Mouse (Mus musculus) Muller cell, postnatal 12 days (primary cell): ENCODE measurements around the gene Cyp11a1.

Experiments
- DNase-seq: peaks from one replicate; pipeline ENCODE4 v3.0.0-alpha.2; 2015; ENCODE audit errors: inconsistent ontology term

Cyp11a1 gene

GRCm38 (mm10) chr9:58005753-58006461 is at the start of gene Cyp11a1:
TSS of gene Cyp11a1 (plus strand) at chr9:58006411.
- no peak for DNase-seq

GRCm38 (mm10) chr9:57956838-57957236 is 49.4 kb upstream of the Cyp11a1 start:
- DNase-seq = no peak

GRCm38 (mm10) chr9:57958615-57959014 is 47.6 kb upstream of the Cyp11a1 start:
- DNase-seq = no peak

GRCm38 (mm10) chr9:57959399-57959798 is 46.8 kb upstream of the Cyp11a1 start:
- no peak for DNase-seq

GRCm38 (mm10) chr9:57959886-57960866 is 46.0 kb upstream of the Cyp11a1 start:
- no peak for DNase-seq

DNA sequence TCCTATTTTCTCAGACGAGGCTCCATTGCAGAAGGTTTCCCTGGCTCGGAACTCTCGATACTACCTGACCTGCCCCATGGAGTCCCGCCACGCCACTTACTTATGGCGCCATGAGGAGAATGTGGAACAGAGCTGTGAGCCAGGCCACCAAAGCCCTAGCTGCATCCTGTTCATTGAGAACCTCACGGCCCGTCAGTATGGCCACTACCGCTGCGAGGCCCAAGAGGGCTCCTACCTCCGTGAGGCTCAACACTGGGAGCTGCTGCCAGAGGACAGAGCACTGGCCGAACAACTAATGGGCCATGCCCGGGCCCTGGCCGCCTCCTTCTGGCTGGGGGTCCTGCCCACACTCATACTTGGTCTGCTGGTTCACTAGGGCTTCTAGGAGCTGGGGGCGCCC is 45.0 kb upstream of the Cyp11a1 start:
- no peak for DNase-seq

DNA sequence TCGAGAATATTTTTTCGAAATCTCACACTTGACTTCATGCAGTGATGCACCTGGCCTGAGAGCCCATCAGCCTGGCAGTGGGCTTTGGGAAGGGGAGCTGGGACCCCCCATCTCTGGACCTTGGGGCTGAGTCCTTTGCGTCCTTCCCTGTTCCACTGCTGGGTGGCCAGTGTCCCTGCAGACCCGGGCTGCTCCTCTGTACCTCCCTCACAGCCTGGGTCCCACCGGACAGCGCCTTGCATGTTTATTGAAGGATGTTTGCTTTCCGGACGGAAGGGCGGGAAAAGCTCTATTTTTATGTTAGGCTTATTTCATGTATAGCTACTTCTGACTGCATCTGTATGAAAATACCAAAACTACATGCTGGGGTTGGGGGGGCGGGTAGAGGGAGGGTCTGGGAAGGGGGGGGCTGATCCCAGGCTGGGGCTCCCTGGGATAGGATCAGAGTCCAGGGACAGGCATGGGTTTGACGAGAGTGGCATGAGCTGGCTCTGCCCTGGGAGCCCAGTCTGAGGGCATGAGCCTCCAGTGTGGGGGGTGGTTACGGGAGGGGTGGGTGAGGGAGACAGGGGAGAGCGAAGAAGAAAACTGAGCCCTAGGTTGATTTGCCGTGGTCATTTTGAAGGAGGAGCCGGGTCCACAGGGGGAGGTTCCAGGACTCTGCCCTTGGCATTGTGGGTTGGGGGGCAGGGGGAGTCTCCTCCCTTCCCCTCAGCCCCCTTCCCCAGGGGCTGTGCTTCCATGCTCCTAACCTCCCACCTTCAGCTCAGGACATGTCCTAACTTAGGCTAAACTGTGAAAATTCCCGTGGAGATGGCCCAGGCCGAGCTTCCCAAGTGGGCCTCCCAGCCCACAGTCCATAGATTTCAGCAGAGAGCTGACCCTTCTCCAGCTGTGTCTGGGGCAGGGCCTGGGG is 44.1 kb upstream of the Cyp11a1 start:
- DNase-seq = no peak

DNA sequence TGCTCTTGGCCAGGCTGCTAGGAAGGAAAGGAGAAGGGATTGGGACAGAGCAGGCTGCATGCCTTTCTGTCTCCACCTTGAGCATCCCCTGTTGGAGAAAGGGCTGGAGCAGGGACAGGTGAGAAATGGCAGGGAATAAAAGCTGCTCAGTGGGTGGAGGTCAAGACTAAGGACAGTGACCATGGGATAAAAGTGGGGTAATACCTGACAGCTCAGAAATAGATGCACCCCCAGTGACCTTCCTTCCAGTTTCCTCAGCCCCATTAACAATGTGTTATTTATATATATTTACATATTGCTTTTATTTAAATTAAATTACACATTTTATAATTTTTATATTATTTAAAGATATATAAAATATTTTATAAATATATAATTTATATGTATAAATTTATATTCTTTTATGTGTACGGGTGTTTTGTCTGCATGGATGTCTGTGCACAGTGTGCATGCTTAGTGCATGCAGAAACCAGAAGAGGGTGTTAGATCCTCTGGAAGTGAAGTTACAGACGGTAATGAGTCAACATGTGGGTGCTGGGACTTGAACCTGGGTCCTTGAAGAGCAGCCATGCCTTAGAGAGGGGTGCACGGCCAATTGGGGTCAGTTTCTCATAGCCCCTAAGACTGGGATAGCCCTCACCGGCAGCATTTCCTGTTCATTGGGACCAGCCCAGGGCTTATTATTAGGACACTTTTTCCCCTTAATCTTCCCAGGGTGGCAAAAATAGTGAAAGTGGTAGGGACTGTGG is 42.8 kb upstream of the Cyp11a1 start:
- DNase-seq = no peak

GRCm38 (mm10) chr9:57963998-57964395 is 42.2 kb upstream of the Cyp11a1 start:
- no peak for DNase-seq

DNA sequence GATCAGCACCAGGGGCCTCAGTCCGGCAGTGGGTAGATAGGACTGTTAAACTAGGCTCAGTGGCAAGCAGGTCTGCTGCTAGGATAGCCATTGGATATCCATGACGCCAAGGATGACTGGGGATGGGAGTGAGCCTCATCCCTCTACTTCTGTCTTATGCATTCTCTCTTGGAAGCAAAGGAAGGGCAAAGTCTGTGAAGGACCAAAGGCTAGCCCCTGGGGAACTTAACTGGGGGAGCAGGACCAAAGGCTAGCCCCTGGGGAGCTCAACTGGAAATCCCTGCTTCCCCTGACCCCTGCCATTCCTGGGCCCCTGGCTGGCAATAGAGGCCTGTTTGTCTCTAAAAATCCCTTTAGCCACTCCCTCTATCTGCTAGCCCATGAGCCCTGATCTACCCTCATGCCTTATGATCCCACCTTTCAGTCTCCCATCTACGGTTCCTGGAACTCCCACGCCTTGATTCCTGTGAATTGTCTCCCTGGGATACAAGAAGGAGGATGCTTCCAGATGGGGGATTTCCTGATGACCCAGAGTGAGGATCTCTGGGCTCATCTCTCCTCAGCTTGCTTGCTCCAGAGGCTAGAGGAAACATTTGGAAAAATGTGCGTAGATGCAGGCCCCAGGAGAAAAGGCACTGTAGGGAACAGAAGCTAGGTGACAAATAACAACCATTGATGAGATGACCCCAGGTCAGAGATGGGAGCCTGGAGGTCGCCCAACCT is 41.5 kb upstream of the Cyp11a1 start:
- DNase-seq = no peak

GRCm38 (mm10) chr9:57965281-57966185 is 40.7 kb upstream of the Cyp11a1 start:
- DNase-seq = no peak

GRCm38 (mm10) chr9:57967237-57967960 is 38.8 kb upstream of the Cyp11a1 start:
- no peak for DNase-seq

- DNase-seq = no peak
Measured at GRCm38 (mm10) chr9:57968166-57968771, 37.9 kb upstream of the Cyp11a1 start.

GRCm38 (mm10) chr9:57968783-57969542 is 37.2 kb upstream of the Cyp11a1 start:
- no peak for DNase-seq

DNA sequence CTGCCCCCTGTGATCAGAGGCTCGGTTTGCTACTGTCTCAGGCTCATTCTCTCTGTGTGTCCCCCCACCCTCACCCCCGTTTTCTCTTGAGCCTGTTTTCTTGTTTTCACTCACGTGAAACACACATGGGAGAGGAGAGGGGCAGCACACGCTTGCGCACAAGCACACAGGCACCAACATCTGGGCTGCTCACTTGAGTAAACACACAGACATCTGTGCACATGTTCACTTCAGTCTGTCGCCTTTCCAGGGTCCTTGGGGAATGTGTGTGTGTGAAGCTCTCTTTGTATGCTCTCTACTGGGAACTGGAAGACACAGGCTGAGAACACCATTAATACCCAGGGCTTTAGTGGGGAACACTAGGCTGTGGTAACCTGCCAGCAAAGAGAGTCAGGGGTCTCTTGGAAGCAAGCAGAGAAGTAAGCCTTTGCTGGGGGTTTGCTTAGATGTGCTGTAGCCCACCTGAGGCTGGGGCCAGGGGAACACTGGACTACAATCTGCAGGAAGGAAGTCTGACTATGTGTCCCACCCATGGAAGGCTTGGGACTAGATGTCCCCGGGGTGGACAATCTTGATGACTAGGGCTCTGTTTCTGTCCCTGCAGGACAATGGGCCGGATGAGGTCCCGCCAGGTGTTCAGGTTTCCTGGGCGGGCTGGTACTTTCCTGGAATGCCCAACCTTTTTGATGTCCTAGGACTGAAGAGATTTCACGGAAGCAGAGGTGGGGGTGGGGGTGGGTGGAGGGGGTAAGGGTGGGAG is 36.3 kb upstream of the Cyp11a1 start:
- no peak for DNase-seq

DNA sequence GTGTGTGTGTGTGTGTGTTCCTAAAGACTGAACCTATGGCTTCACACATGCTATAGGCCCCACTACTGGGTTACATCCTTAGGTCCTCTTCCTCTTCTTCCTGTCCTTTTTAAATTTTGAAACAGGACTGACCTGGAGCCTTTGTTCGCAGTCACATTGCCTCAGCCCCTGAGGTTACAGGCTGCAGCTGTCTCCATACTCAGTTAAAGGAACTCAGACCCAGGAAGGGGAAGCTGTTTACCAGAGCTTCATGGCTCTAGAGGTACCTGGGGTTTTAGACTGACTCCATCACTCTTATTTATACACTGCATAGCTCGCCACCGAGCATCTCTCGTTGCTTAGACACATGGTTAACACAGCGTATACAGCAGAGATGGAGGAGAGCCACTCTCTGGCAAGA is 34.8 kb upstream of the Cyp11a1 start:
- no peak for DNase-seq

DNA sequence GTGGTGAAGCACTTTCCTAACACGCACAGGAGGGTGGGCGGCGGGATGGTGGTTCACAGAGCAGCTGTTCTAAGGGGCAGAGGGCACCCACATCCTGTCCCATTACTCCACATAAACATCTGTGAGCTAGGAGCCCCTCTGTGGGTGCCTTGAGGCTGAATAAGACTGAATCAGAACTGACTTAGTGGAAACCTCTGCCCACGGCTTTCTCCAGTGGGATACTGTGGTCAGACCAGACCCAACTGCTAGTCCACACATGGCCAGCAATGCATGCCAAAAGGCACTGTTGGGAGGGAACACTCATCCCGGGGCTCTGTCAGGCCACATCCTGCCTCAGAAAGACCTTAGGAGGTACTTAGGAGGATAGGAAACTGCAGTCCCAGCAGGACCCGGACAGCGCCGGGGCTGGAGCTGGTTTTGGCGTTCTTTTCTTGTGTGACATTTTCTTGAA is 34.0 kb upstream of the Cyp11a1 start:
- peak; percentile 46 for DNase-seq
